Mouse (Mus musculus) cortical plate, adult 2 months (tissue): ENCODE data around the gene Rrp12. TPM values are rescaled to one million over a fixed set of nuclear protein-coding genes. Genes with fewer than 3 reads are reported as not detected.

Experiments
- H3K27ac ChIP-seq: fragments of 200-500 bp; 2 replicates; pipeline ENCODE4 v1.5.1; 2012; ENCODE audit warnings: low read length, control low read depth, inconsistent platforms; ENCODE audit not compliant: insufficient read depth
- H3K4me1 ChIP-seq: fragments of 200-500 bp; 2 replicates; pipeline ENCODE4 v1.6.1; 2011; ENCODE audit warnings: low read length; ENCODE audit not compliant: control insufficient read depth, insufficient read depth
- H3K4me3 ChIP-seq: fragments of 200-500 bp; 2 replicates; pipeline ENCODE4 v1.5.1; 2011; ENCODE audit warnings: mild to moderate bottlenecking, low read length, control low read depth; ENCODE audit not compliant: insufficient read depth
- CTCF ChIP-seq: fragments of 200-500 bp; IDR thresholded peaks from 2 replicates; pipeline ENCODE4 v1.5.1; 2011; ENCODE audit warnings: mild to moderate bottlenecking, control low read depth, low read length; ENCODE audit not compliant: insufficient read depth; ENCODE audit errors: extremely low read depth
- POLR2A ChIP-seq: fragments of 200-500 bp; IDR thresholded peaks from 2 replicates; pipeline ENCODE4 v1.6.1; 2011; ENCODE audit warnings: mild to moderate bottlenecking, low read length, control low read depth; ENCODE audit not compliant: insufficient read depth; ENCODE audit errors: extremely low read depth
- polyA plus RNA-seq: library from polyadenylated mRNA; depleted of rRNA; stranded (reverse); fragments of >200 nt; gene quantifications from 2 replicates; pipeline ENCODE4 v1.2.3, GENCODE M21; 2012; rRNA removed

Rrp12 gene
- polyA plus RNA-seq, 1 experiment, result 18.6 TPM

- TF ChIP-seq POLR2A (no peak), CTCF (no peak)
- Histone ChIP-seq H3K4me1 (no peaks in the 10 kb centered on the region), H3K4me3 (no peak overlapping the region), H3K27ac (no peak overlapping the region)
Observed at GRCm38 (mm10) chr19:41818749-41819148, 77.2 kb downstream of the Rrp12 start.

GRCm38 (mm10) chr19:41817325-41817724 lies 78.6 kb downstream of the Rrp12 start:
- no peak for TF ChIP-seq CTCF
- no peak for TF ChIP-seq POLR2A
- Histone ChIP-seq H3K27ac (no peak overlapping the region), H3K4me1 (no peaks in the 10 kb centered on the region), H3K4me3 (no peak overlapping the region)

GRCm38 (mm10) chr19:41816915-41817314 lies 79.1 kb downstream of the Rrp12 start:
- TF ChIP-seq POLR2A, result no peak
- no peak for TF ChIP-seq CTCF
- H3K27ac ChIP-seq, result no peak overlapping the region
- H3K4me3 ChIP-seq, result no peak overlapping the region
- no peaks in the 10 kb centered on the region for H3K4me1 ChIP-seq

- no peaks in the 10 kb centered on the region for H3K4me1 ChIP-seq
- TF ChIP-seq CTCF (no peak), POLR2A (no peak)
Observed at GRCm38 (mm10) chr19:41816410-41816809, 79.6 kb downstream of the Rrp12 start.

GRCm38 (mm10) chr19:41813374-41813773 lies 82.6 kb downstream of the Rrp12 start:
- Histone ChIP-seq H3K4me1 (no peaks in the 10 kb centered on the region), H3K4me3 (no peak overlapping the region), H3K27ac (no peak overlapping the region)
- TF ChIP-seq POLR2A (no peak), CTCF (no peak)

More at GRCm38 (mm10) chr19:41816410-41816809, 79.6 kb downstream of the Rrp12 start:
- Histone ChIP-seq H3K27ac (no peak overlapping the region), H3K4me3 (no peak overlapping the region)

Other genes with a start within 250 kb of the Rrp12 start
- 20.3 and 29.9 TPM in 2 replicates for gene Slit1, start 152.5 kb downstream of the Rrp12 start, polyA plus RNA-seq
- 2.7 and 3.0 TPM in 2 replicates for gene Arhgap19, start 94.1 kb downstream of the Rrp12 start, polyA plus RNA-seq
- gene Frat1, start 66.2 kb downstream of the Rrp12 start, polyA plus RNA-seq, result 9.3 and 10.5 TPM in 2 replicates
- gene Frat2, start 48.0 kb downstream of the Rrp12 start, polyA plus RNA-seq, result 5.8 and 6.2 TPM in 2 replicates
- gene Pgam1, start 15.8 kb upstream of the Rrp12 start, polyA plus RNA-seq, result 738 and 764 TPM in 2 replicates
- gene Exosc1, start 37.2 kb upstream of the Rrp12 start, polyA plus RNA-seq, result 27.8 and 28.6 TPM in 2 replicates
- 70.0 and 71.7 TPM in 2 replicates for gene Zdhhc16, start 37.3 kb upstream of the Rrp12 start, polyA plus RNA-seq
- gene Mms19, start 85.0 kb upstream of the Rrp12 start, polyA plus RNA-seq, result 44.3 and 52.0 TPM in 2 replicates
- gene Ubtd1, start 85.6 kb upstream of the Rrp12 start, polyA plus RNA-seq, result 14.9 and 17.4 TPM in 2 replicates
- 0.33 and 0.45 TPM in 2 replicates for gene Ankrd2, start 139.8 kb upstream of the Rrp12 start, polyA plus RNA-seq
- gene Hoga1, start 149.4 kb upstream of the Rrp12 start, polyA plus RNA-seq, result 1.4 and 1.9 TPM in 2 replicates
- 0.08 and 0.13 TPM in 2 replicates for gene 4933411K16Rik, start 156.1 kb upstream of the Rrp12 start, polyA plus RNA-seq
- gene Morn4, start 190.2 kb upstream of the Rrp12 start, polyA plus RNA-seq, result 84.2 and 91.9 TPM in 2 replicates
- 56.8 and 57.0 TPM in 2 replicates for gene Pi4k2a, start 194.3 kb upstream of the Rrp12 start, polyA plus RNA-seq
- gene Avpi1, start 232.9 kb upstream of the Rrp12 start, polyA plus RNA-seq, result 36.3 and 41.1 TPM in 2 replicates